Mouse (Mus musculus) liver, embryonic 14.5 days (tissue): ENCODE measurements around the gene Klhl29.

Source experiments
- CTCF ChIP-seq: IDR thresholded peaks from 2 replicates; pipeline ENCODE4 v1.5.1; 2016; ENCODE audit warnings: antibody characterized with exemption, low read depth, control low read depth
- EP300 ChIP-seq: IDR thresholded peaks from 2 replicates; pipeline ENCODE4 v1.6.1; 2016; ENCODE audit warnings: antibody characterized with exemption, low read depth

DNA sequence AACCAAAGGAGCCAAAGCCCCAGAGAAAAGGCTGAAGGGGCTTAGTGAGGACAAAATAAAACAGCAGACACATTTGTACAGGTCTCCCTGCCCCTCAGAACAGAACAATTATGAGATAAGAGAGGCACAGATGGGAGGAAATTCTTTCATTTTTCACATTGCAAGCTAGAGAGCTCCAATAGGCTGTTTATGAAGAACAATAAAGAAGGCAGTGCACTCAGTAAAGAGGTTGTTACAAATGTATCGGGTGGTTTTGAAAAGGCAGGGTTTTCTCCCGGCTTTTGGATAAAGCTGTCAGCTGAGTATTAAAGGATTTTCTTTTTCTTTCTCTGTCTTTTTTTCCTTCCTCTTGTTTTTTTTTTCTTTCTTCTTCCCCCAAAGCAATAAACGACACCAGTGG is 40.3 kb upstream of the Klhl29 start:
- TF ChIP-seq CTCF (no peak), EP300 (no peak)
